Mouse (Mus musculus) spleen, embryonic (tissue): ENCODE results near the gene Atp6v1g2.

Experiments
- CTCF ChIA-PET: fragments of 350-600 bp; sonication (Branson Sonifier 250); formaldehyde crosslinking; loops from one replicate; lab custom pipeline; 2022; lab: Charles Lee

Atp6v1g2 gene

GRCm38 (mm10) chr17:35234090-35234489, 630 bp downstream of the Atp6v1g2 start:
- CTCF ChIA-PET = interaction anchor here (0.7 to 1.6 kb wide), 3 partner anchors 49 to 66 kb away, joined by 4 to 7 read pairs (median 4); no protein-coding TSS in a partner anchor

- CTCF ChIA-PET = interaction anchor here (1.1 to 1.6 kb wide), 3 partner anchors 64 to 68 kb away, joined by 4 to 7 read pairs (median 5); no protein-coding TSS in a partner anchor
Observed at GRCm38 (mm10) chr17:35234903-35235302, 1.4 kb downstream of the Atp6v1g2 start.

GRCm38 (mm10) chr17:35235614-35236389, 2.3 kb downstream of the Atp6v1g2 start, which contains the start of gene Nfkbil1:
Nfkbil1 (minus strand) TSS chr17:35235792.
- CTCF ChIA-PET = interaction anchor here (0.6 to 1.1 kb wide), 4 partner anchors 51 to 104 kb away, joined by 3 to 5 read pairs (median 4); partner anchors contain the start of gene Apom

GRCm38 (mm10) chr17:35236390-35236746, 2.9 kb downstream of the Atp6v1g2 start:
- CTCF ChIA-PET = interaction anchor here (0.6 kb wide), 1 partner anchor 105 kb away, joined by 3 read pairs; the partner anchor contains the start of gene Apom

- CTCF ChIA-PET = interaction anchor here (0.7 to 1.1 kb wide), 2 partner anchors 67 to 185 kb away, joined by 3 read pairs; no protein-coding TSS in a partner anchor
Observed at GRCm38 (mm10) chr17:35236996-35237395, 3.5 kb downstream of the Atp6v1g2 start.

- CTCF ChIA-PET = interaction anchor here (0.7 to 1.1 kb wide), 2 partner anchors 67 to 186 kb away, joined by 3 read pairs; no protein-coding TSS in a partner anchor
Observed at GRCm38 (mm10) chr17:35237504-35237903, 4.0 kb downstream of the Atp6v1g2 start.

GRCm38 (mm10) chr17:35239700-35240099, 6.2 kb downstream of the Atp6v1g2 start:
- CTCF ChIA-PET = interaction anchor here (0.6 kb wide), 1 partner anchor 143 kb away, joined by 10 read pairs; no protein-coding TSS in a partner anchor

- CTCF ChIA-PET = interaction anchor here (0.5 to 0.8 kb wide), 2 partner anchors 30 to 104 kb away, joined by 3 read pairs; no protein-coding TSS in a partner anchor
Observed at GRCm38 (mm10) chr17:35240384-35241304, 7.2 kb downstream of the Atp6v1g2 start.

GRCm38 (mm10) chr17:35241305-35242014, 8.0 kb downstream of the Atp6v1g2 start, which contains the start of gene Ddx39b:
Ddx39b (plus strand) TSS chr17:35241746.
- CTCF ChIA-PET = interaction anchor here (0.8 to 1.2 kb wide), 2 partner anchors 16 to 31 kb away, joined by 3 to 4 read pairs; no protein-coding TSS in a partner anchor

GRCm38 (mm10) chr17:35242015-35242941, 8.8 kb downstream of the Atp6v1g2 start:
- CTCF ChIA-PET = interaction anchor here (0.6 to 1.2 kb wide), 3 partner anchors 15 to 1160 kb away, joined by 3 to 4 read pairs (median 3); no protein-coding TSS in a partner anchor

GRCm38 (mm10) chr17:35243086-35243485, 9.6 kb downstream of the Atp6v1g2 start:
- CTCF ChIA-PET = interaction anchor here (0.6 to 0.7 kb wide), 2 partner anchors 33 to 1161 kb away, joined by 3 read pairs; no protein-coding TSS in a partner anchor

GRCm38 (mm10) chr17:35244999-35245398, 11.5 kb downstream of the Atp6v1g2 start:
- CTCF ChIA-PET = no interaction called here

- CTCF ChIA-PET = interaction anchor here (0.6 to 2.0 kb wide), 4 partner anchors 9 to 206 kb away, joined by 3 to 8 read pairs (median 5); no protein-coding TSS in a partner anchor
Observed at GRCm38 (mm10) chr17:35245731-35246623, 12.5 kb downstream of the Atp6v1g2 start.

- CTCF ChIA-PET = interaction anchor here (0.7 to 2.0 kb wide), 2 partner anchors 28 to 910 kb away, joined by 4 to 8 read pairs; no protein-coding TSS in a partner anchor
Observed at GRCm38 (mm10) chr17:35247144-35247543, 13.7 kb downstream of the Atp6v1g2 start.

- CTCF ChIA-PET = no interaction called here
Observed at GRCm38 (mm10) chr17:35248986-35249385, 15.5 kb downstream of the Atp6v1g2 start.

- CTCF ChIA-PET = no interaction called here
Observed at GRCm38 (mm10) chr17:35249451-35250197, 16.2 kb downstream of the Atp6v1g2 start.
